Mouse (Mus musculus): ENCODE results near the gene Mr1.
"Not testable (repeated sequence)": the region's sequence is repeated elsewhere in the genome, so short reads cannot be mapped to it uniquely, and the experiment has no call there.

The Mr1 gene

DNA sequence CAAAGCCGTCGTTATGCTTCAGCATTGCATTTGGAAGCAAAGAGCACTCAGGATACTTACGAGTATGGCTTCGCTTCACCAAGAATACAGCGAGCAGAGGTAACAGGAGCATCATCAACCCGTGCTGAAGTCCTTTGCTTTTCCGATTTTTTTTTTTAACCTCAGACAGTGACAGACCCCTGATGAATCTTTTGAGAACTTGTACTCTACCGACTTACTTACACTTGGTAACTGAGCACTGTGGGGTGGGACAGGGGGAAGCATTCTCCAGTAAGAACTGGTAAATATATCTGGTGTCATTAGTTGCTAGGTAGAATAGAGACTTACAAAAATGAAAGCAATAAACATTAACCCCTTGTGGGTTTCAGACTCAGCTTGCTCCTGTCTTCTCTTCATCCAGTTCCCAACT is at the start of gene Mr1:
TSS of gene Mr1 (minus strand) at position 243 of the 409 bp plus-strand sequence.
- peak; percentile 37 to 69 for DNase-seq

DNA sequence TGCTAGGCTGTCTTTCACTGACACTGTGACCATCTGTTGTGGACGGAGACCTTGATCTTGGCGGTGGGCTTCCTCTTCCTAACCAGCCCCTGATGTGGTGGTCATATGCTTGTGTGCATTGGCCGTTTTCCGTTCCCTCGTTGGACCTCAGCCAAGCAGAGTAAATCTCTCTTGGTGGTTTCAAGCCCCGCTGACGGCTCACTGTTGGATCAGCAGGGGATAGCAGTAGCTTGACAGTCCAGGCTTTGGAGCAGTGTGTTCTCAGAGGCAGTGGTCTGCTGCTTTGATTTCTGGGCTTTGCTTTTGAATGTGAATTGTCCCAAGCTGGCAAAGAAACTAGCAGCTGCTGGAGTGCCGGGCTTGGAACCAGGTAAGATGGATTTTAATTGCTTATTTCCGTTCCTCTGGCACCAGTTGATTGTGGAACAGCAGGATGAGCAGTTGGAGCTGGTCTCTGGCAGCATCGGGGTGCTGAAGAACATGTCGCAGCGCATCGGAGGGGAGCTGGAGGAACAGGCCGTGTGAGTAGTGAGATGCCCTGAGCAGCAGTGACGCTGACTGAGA is 46.3 kb upstream of the Mr1 start:
- DNase-seq, result no peak

DNA sequence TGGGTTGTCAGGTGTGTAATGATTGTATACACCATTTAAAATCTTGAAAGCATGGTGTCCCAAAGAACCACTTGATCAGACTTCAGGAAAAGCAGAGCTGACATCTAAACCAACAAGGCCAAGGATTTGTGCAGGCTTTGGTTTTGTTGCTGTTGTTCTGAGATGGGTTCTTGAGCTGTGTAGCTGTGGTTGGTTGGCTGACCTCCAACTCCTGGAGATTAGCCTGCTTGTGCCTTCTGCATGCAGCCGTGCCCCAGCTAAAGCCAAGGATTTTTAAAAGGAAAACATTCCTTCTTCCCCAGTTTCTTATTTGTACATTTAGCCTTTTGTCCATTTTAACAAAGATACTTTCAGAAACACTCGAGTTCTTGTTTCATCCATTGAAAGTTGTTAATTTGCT is 45.1 kb upstream of the Mr1 start:
- no peak for DNase-seq

DNA sequence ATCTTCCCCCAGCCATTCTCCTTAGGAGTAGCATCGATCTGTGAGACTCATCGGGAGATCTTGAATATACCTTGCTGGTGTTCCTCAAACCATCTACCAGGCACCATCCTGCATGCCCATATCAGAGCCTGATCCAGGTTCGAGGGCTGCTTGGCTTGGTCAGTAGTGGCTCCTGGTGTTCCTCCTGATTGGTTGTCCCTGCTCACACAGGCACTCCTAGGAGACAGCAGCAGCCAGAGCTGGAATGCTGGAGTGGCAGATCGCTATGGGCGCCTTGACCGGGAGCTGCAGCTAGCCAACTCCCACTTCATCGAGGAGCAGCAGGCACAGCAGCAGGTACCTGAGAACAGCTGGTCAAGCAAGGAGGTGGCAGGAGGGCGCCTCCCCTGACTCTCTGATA is 44.6 kb upstream of the Mr1 start:
- no peak for DNase-seq

DNA sequence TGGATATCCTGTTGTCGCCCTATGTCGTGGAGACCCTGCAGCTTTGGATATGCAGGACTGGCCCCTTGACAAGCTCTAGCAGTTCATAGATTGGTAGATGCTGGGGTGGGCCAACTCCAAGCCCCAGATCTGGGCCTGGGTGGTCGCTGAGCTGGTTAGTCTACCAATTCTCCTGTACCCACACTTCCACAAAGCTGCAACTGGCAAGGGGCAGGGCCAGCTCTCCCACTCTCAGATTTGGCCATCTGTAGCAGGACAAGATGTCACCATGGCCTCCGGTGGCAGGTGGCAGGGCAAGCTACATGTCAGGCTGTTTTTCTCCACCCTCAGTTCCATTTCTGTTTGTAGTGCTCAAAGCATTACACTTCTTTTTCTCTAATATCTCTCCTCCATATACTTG is 42.0 kb upstream of the Mr1 start:
- no peak for DNase-seq

DNA sequence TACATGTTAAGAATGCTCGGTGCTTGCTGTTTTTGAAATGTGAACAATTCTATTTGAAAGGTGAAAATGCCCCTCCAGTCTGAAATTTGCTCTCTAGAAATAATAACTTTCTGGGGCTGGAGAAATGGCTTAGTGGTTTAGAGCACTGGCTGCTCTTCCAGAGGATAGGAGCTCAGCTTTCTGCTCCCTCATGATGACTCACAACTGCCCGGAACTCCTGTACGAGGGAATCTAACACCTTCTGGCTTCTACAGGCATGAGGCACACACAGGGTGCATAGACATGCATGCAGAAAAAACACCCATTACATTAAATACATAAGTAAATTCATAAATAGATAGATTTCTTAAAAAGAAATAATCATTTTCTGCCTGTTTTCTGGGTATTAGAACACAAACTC is 37.6 kb upstream of the Mr1 start:
- DNase-seq, result no peak

DNA sequence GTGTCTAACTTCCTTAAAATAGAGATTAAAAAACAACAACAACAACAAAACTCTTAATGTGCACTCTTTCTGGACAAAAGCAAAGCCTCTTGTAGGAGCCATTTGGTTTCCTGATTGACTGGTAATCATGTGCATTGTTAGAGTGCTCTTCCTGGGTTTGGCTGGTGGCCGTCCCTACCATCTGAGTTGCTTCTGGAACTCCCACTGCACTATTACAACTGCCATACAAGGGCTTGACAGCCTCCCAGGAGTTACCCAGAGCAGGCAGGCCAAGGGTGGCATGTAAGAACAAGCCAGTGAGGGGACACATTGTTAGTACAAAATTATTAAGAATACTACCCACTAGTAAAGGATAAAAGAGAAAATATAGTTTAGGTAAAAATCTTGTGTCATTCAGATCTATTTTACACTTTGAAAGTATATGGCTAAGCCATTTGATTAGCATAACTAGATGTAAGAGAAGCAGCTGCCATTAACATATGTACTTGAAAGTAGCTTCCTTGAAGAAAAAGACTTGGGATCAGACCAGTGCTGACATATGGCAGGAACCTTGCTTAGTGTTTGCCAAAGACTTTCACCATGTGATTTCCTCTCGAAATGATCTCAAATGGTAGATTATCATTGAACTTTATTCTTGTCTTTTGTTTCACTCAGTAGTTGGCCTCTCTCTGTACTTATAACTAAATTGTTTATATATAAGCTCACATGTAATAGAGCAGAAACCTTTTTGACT is 31.7 kb upstream of the Mr1 start:
- no peak for DNase-seq

DNA sequence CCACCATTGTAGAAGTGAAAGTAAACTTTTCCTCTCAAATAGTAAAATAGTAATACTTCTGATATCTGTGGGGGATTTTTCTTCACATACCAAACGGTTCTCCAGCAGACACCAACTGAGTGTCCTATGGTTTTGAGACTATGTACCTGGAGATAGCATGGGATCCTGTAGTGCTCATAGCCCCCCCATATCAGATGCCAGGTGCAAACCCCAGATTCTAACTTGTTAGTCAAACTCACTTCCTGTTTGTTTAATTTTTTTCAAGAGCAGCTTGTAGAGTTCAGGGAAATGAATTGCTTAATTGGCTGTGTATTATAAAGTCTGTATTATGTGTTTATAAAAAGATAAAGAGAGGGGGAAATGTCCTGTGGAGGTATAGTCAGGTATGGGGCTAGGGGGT is 27.8 kb upstream of the Mr1 start:
- DNase-seq, result no peak

DNA sequence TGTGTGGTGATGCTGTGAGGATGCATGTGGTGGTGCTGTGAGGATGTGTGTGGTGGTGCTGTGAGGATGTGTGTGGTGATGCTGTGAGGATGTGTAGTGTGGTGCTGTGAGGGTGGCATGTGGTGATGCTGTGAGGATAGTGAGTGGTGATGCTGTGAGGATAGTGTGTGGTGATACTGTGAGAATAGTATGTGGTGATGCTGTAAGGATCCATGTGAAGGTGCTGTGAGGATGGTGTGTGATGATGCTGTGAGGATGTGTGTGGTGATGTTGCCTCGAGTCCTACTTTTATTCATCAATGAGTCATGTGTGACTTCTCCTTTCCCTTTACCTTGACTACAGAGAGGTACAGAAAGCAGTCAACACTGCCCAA is 27.0 kb upstream of the Mr1 start:
- DNase-seq, result not testable (repeated sequence)

DNA sequence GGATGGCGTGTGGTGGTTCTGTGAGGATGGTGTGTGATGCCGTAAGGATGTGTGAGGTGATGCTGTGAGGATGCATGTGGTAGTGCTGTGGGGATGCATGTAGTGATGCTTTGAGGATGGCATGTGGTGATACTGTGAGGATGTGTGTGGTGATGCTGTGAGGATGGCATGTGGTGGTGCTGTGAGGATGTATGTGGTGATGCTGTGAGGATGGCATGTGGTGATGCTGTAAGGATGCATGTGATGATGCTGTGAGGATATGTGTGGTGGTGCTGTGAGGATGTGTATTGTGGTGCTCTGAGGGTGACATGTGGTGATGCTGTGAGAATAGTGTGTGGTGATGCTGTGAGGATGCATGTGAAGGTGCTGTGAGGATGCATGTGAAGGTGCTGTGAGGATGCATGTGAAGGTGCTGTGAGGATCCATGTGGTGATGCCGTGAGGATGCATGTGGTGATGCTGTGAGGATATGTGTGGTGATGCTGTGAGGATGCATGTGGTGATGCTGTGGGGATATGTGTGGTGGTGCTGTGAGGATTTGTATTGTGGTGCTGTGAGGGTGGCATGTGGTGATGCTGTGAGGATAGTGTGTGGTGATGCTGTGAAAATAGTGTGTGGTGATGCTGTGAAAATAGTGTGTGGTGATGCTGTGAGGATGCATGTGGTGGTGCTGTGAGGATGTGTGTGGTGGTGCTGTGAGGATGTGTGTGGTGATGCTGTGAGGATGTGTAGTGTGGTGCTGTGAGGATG is 26.5 kb upstream of the Mr1 start:
- no peak for DNase-seq

DNA sequence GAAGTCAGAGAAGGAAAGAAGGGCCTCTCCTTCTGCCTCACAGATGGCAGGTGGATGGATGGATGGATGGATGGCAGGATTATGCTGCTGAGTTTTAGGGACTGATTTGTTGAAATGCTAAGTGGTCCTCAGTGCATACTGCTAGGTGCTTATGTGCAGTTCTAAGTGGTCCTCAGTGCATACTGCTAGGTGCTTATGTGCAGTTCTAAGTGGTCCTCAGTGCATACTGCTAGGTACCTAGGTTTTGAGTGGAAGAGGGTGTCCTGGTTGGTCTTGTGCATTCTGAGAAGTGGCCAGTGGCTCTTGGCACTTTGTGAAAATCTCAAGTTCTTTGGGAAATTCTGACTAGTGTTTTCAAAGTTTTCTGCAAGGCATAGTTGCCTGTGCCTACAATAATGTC is 23.3 kb upstream of the Mr1 start:
- no peak for DNase-seq

DNA sequence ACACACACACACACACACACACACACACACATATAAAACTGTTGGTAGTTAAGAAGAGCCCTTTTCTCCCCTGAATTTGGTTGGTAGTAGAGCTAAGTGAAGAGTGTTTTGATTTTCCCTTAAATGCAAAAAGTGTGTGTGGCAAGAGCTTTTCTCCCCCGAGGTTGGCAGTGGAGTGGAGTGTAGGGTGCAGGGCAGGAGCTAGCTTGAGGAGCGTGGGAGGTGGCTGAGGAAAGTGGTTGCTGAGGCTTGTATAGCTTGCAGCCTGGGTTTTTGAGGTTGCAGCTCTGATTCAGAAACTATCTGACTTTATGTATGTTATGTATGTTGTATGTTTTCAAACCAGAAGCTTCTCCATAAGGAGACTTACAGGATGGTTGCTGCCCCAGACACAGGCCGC is 20.8 kb upstream of the Mr1 start:
- no peak for DNase-seq

DNA sequence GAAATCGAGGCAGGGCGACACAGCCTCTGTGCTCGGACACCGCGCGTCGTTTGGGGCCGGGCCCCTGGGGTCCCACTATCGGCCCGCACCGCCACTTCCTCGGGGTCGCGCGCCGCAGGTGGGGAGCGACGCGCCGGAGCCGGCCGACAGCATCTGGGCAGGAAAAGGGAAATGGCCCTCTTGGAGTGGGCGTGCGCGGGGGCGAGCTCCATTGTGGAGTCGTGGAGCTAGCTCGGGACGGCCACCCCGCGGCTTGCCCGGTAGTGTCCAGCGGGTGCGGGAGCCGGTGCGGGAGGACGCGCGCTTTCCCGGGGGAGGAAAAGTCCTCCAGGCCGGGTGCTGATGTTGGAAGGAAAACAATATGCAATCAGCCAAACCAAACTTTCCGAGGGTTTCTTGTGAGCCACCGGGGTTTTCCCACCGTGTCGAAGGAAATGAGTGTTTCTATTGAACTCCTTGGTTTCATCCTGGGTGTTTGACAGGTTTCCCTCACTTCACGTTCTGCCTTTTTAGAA is 12.4 kb upstream of the Mr1 start:
- DNase-seq, result peak; percentile 18 to 44

DNA sequence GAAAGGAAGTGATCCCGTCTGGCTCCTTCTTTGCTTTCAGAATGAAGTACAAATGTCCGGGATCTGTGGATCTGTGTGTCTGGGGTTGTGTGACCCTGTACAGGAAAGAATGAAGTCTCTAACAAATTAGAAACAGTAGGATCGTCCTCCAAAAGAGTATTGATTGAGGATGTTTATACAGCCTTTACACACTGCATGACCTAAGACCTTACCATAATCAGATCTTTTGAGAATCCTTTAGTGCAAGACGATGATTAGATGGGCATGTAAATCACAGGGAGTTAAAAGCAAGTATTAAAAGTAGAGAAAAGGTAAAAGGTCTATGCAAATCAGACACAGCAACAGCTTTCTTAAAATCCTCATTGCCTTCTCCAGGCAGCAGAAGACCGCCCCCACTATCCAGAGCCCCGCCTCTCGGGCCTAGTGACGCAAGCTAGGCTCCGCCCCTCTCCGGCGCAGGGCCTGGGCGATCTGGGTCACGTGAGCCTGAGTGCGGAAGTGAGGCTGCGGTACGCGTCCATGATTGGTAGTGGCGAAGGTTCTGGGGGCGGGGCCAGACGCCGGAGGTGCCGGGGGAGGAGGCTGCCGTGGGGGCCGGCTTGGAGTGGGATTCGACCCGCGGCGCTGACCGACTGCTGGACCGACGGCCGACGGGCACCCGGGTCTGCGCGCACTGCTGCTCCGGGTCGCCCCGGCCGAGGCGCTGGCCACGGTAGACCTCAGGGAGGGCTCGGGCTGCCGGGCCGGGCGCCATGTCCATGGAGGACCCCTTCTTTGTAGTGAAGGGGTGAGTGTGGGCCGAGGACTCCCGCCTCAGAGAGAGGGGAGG is 11.7 kb upstream of the Mr1 start, which contains the start of gene Stx6:
TSS of gene Stx6 (plus strand) at position 575 of the 829 bp plus-strand sequence.
- DNase-seq, result peak; percentile 98

DNA sequence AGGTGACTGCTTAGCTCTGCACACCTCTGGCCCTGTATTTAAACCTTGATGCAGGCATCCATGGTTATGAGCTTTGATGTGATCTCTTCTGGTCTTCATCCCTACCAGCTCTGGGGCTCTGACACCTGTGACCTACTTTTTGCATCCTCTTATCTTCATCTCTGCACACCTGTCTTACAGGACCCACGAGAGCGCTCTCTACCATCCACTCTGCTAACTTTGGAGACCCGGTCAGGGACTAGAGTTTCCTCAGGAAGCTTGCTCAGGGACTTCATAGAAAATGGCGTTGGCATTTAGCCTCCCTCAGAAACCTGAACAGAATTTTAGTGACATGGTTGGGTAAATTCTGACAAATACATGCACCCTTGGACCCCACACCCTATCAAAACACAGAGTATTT is 7.3 kb upstream of the Mr1 start:
- DNase-seq, result no peak

DNA sequence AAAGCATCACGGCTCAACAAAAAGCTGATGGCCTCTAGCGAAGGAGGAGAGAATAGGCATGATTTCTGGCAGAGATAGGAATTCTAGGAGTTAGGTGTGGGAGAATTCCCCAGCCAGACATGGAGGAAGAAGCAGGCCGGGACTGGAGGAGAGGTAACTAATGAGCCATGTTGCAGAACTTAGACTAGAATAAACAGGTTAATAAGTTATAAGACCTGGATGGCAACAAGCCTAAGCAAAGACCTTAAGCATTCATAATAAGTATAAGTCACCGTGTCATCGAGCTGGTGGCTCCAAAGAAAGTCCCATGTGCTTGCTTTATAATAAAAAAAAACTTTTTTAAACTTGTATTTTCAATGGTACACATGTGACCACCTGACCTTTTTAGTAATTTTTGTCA is 4.2 kb upstream of the Mr1 start:
- peak in 1 of 2 experiments; percentile 53 for DNase-seq

DNA sequence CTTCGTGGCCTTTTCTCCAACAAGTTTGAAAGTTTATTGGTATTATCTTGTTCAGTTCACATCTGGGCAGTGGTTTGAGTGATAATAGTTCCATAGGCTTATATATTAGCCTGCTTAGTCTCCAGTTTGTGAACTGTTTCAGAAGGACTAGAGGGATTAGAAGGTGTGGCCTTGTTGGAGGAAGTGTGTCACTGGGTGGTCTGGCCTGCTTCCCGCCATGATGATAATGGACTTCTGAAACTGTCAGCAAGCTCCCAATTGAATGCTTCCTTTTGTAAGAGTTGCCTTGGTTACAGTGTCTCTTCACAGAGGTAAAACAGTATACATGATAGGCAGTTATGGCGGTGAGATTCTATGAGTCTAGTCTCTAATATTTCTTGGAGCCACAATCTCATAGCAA is 2.8 kb upstream of the Mr1 start:
- DNase-seq, result no peak

DNA sequence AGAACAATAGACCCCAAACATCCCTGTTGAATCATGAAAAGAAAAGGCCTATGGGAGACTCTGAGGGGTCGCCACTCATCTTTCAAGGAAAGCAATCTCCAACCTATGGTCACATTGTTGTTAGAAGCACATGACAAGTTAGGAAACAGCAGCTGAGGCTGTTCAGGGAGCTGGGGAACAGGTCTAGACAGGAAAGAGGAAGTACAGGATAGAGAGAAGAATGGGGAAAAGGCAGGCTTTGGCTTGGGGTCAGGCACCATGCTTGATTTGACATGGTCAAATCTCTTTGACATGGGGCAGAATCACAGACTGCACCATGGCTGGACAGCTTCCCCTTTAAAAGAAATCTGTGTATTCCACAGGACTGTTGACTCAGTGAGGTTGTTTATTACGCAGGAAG is 614 bp upstream of the Mr1 start:
- no peak for DNase-seq

DNA sequence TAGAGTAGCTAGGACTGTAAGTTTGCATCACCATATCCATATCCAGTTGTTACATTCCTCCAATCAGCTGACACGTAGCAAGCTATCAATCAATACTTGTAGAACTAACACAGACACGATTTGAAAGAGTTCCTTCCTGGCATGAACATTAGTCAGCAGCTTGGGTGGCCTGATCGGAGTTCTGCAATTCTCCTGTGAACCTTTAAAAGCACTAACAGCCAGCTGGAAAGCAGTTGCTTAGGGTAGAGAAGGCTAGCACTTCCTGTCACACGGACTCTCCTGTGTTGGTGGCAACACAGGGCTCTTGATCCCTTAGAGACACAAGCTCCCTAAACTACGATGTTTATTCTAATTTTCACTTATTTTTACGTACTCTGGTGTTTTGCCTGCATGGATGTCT is 994 bp downstream of the Mr1 start:
- no peak for DNase-seq

DNA sequence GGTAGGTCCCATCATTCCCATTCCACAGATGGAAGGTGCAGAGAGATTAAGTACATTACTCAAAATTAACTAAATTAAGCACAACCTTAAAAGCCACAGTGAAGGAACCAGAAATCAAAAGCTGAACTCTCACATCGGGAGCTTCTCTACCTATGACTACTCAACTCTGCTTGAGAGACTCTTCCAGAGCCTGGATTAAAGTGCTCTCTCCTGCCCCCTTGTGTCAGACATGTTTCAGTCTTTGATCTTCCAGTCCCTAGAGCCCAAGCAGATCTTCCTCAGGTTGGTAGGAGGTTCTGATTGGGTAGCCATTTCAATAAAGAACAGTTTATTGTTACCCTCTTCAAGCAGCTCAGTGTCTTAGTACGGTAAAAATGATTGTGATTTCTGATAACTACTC is 6.5 kb downstream of the Mr1 start:
- peak; percentile 75 to 80 for DNase-seq

DNA sequence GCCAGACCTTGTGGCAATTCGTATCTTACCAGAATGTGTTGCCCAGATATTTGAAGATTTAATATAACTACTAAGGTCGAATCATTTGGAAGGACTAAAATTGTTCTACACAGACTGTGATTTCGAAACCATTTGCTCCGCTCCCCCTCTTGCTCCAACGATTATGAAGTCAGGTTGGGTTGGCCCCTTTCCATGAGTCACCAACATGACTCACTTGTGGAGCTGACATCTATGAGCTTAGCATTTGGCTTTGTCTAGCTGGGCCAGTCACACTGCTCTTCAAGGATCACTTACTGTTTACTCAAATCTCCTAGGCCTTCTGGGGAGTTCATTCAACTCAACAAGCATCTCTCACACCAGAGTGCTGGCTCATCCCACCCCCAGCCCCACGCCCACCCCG is 7.8 kb downstream of the Mr1 start:
- DNase-seq, result no peak

DNA sequence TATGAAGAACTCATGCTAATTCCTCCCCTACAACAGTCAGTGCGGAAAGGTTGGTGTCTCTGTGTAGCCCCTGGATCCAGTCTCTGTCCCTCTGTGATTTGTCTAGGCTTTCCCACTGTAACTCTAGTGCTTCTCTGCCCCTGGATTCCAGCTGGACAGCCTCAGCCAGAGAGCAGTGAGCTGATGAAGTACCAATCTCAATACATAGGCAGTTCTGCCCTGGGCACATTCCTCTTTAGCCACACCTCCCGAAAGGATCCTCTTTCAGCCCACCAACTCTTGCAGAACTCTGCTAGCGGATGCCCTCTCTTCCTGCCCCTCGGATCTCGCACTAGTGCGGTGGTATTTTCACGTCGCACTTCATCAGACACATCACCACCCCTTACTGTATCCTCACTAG is 11.7 kb downstream of the Mr1 start:
- no peak for DNase-seq

DNA sequence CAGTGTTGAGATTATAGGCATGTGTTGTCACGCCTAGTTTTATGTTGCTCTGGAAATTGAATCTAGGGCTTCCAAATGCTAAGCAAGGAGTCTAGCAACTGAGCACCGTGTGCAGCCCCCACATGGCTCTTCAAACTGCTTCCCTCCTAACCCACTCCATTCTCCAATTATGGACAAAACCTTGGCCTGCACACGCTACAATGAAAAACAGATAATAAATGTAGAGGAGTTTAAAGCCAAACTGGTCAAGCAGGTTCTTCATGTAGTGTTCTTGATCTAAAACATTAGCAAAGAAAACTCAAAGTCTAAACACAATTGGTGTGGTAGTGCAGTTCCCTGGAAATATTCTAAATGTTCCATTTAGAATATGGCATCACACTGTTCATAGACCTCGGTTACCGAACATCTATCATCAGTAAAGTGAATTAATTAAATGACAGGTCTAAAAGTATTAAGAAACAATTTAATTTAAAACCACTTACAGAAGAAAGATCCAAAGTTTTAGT is 19.1 kb downstream of the Mr1 start:
- DNase-seq, result no peak

Measured in kidney, adult 8-10 months (tissue).